Mouse (Mus musculus) myocyte (in vitro differentiated cells): ENCODE data around the gene Ptrh2.

Experiments
- CEBPB ChIP-seq: IDR thresholded peaks from 2 replicates; pipeline ENCODE4 v1.6.1; 2011; ENCODE audit warnings: mild to moderate bottlenecking, moderate library complexity; ENCODE audit not compliant: poor library complexity, insufficient read depth, severe bottlenecking
- E2F4 ChIP-seq: IDR thresholded peaks from one replicate; pipeline ENCODE4 v1.6.1; 2011; ENCODE audit warnings: mild to moderate bottlenecking, control low read depth, moderate library complexity; ENCODE audit not compliant: insufficient read depth
- MAX ChIP-seq: IDR thresholded peaks from one replicate; pipeline ENCODE4 v1.6.1; 2011; ENCODE audit warnings: low read depth, mild to moderate bottlenecking, control low read depth
- POLR2A ChIP-seq: IDR thresholded peaks from one replicate; pipeline ENCODE4 v1.6.1; 2011; ENCODE audit warnings: low read depth, mild to moderate bottlenecking, control low read depth, moderate library complexity; ENCODE audit not compliant: insufficient read length
- SRF ChIP-seq: IDR thresholded peaks from one replicate; pipeline ENCODE4 v1.6.1; 2011; ENCODE audit warnings: low read depth; ENCODE audit not compliant: control insufficient read depth, insufficient read length
- TCF12 ChIP-seq: IDR thresholded peaks from one replicate; pipeline ENCODE4 v1.6.1; 2011; ENCODE audit warnings: mild to moderate bottlenecking, control low read depth; ENCODE audit not compliant: poor library complexity, insufficient read depth, severe bottlenecking
- USF1 ChIP-seq: IDR thresholded peaks from one replicate; pipeline ENCODE4 v1.6.1; 2011; ENCODE audit warnings: low read depth, mild to moderate bottlenecking, control low read depth, moderate library complexity

DNA sequence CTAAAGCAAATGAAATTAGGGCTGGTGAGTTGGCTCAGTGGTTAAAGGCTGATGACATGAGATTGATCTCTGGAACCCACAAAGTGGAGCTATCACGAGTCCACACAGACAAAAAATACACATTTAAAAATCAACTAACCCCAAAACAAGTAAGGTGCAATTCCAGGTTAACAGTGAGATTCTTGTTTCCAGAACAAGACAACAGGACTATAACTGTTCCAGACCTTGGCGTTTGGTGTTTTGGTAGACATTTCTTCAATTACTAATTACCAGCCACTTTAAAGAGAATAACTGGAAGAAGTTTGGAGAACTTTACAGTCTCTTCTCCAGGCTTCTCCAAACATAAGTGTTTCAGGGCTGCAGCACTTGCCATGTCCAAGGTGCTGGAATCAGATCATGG is 8.8 kb downstream of the Ptrh2 start:
- no peak for TF ChIP-seq TCF12
- no peak for TF ChIP-seq POLR2A
- no peak for TF ChIP-seq E2F4
- TF ChIP-seq USF1 = no peak
- no peak for TF ChIP-seq MAX
- no peak for TF ChIP-seq CEBPB
- TF ChIP-seq SRF = no peak
